Mouse (Mus musculus) kidney, embryonic 16.5 days (tissue): ENCODE measurements around the gene Plxnb3. TPM values are rescaled to one million over a fixed set of nuclear protein-coding genes. Genes with fewer than 3 reads are reported as not detected.

Experiments
- ATAC-seq: fragments of 200-750 bp; cut with Nextera tagmentation; 2 replicates; pipeline ENCODE4 v1.8.0; 2017; ENCODE audit warnings: moderate TSS enrichment; ENCODE audit not compliant: low FRiP score, low TSS enrichment
- H3K27ac ChIP-seq: fragments of 300-500 bp; sonication (generic); 2 replicates; pipeline ENCODE4 v1.5.1; 2014; ENCODE audit warnings: low read length
- H3K27me3 ChIP-seq: fragments of 300-500 bp; sonication (generic); 2 replicates; pipeline ENCODE4 v1.6.1; 2014; ENCODE audit warnings: low read length, control low read depth, mixed read lengths; ENCODE audit not compliant: insufficient read depth
- H3K36me3 ChIP-seq: fragments of 300-500 bp; sonication (generic); 2 replicates; pipeline ENCODE4 v1.6.1; 2014; ENCODE audit warnings: low read length, control low read depth, mixed read lengths; ENCODE audit not compliant: insufficient read depth
- H3K4me1 ChIP-seq: fragments of 300-500 bp; sonication (generic); 2 replicates; pipeline ENCODE4 v1.6.1; 2014; ENCODE audit warnings: low read length, control low read depth, mixed read lengths; ENCODE audit not compliant: insufficient read depth
- H3K4me2 ChIP-seq: fragments of 300-500 bp; sonication (generic); replicated peaks from 2 replicates; pipeline ENCODE4 v1.6.1; 2014; ENCODE audit warnings: low read depth, low read length
- H3K4me3 ChIP-seq: fragments of 300-500 bp; sonication (generic); 2 replicates; pipeline ENCODE4 v1.5.1; 2014; ENCODE audit warnings: mild to moderate bottlenecking, low read length
- H3K9ac ChIP-seq: fragments of 300-500 bp; sonication (generic); replicated peaks from 2 replicates; pipeline ENCODE4 v1.6.1; 2014; ENCODE audit warnings: low read length
- H3K9me3 ChIP-seq: fragments of 300-500 bp; sonication (generic); 2 replicates; pipeline ENCODE4 v1.6.1; 2016; ENCODE audit warnings: low read length, control low read depth
- WGBS: fragments of 180-500 bp; shearing (Covaris S2); extraction: QIAGEN DNeasy Blood & Tissue Kit; methylation state at CpG from one replicate; pipeline ENCODE4 v1.1.7; 2014; 5-methylcytosine and 5-hydroxymethylcytosine counted together
- polyA plus RNA-seq: library from polyadenylated mRNA; unstranded; fragments of >200 nt; fragmentation: Nextera tagmentation; extraction: Ambion mirVana; gene quantifications from 2 replicates; pipeline ENCODE4 v1.2.1, GENCODE M21; 2015

The Plxnb3 gene
- 0.30 and 0.32 TPM in 2 replicates for polyA plus RNA-seq

DNA sequence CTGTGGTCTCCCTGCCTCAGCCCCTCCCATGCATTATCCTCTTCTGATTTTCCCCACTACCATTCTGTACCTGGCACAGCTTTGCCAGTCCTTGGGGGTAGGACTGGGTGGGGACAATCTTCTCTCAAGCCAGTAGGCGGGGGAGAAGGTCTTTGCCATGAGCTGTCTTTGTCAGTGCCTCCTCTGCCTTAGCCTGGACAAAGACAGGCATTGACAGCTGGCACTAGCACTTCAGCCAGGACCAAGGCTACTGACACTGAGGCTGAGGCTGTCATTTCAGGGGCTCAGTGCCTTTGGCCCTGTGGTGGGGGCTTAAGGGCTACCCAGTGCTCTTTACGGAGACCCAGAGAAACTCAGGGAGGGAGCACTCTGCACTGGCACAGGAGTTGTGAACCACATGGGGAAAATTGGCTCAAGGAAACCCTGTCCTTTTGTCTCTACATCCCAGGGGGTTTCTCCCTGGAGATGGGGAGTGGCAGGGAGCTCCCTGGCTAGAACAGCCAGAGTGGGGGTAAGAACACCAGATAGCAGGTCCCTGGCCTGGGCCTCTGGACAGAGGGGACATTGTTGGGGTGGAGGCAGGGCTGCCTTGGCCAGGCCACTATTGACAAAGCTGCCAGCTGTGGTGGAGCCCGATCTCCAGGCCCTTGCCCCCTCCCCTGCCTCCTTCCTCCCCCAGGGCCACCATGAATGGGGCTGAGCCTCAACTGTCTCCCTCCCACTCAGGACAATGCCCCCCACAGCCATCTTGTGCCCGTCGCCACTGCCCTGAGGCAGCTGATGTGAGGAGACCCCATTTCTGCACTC is at the start of gene Plxnb3:
Gene Plxnb3 (plus strand): TSS at position 757 of the 807 bp plus-strand sequence.
- Histone ChIP-seq H3K27ac (no peak within 1 kb of the TSS), H3K4me2 (no peak within 1 kb of the TSS), H3K9me3 (no peaks in the 10 kb centered on the region), H3K36me3 (no peaks in the 10 kb centered on the region), H3K27me3 (no peaks in the 10 kb centered on the region; the same call in 1 of the 2 replicates), H3K4me1 (no peaks in the 10 kb centered on the region), H3K4me3 (no peak within 1 kb of the TSS), H3K9ac (no peak within 1 kb of the TSS)
- WGBS, result 78% methylated on average over 5 of the region's 5 CpGs
- no peak for ATAC-seq

GRCm38 (mm10) chrX:73715476-73716108 is 41.3 kb upstream of the Plxnb3 start:
- Histone ChIP-seq H3K9ac (peak overlapping the region; percentile 70), H3K9me3 (no peaks in the 10 kb centered on the region), H3K4me3 (peak overlapping the region; percentile 62), H3K4me1 (peaks cover 29% of the 10 kb centered on the region), H3K27me3 (no peaks in the 10 kb centered on the region; the same call in 1 of the 2 replicates), H3K36me3 (no peaks in the 10 kb centered on the region), H3K4me2 (peak overlapping the region; percentile 65), H3K27ac (peak overlapping the region; percentile 79)
- ATAC-seq, result peak; percentile 20; the same call in 1 of the 2 replicates
- WGBS, result 34% methylated on average over 21 of the region's 21 CpGs

- Histone ChIP-seq H3K4me3 (peak within 1 kb of the TSS; percentile 62), H3K9me3 (no peaks in the 10 kb centered on the region), H3K9ac (peak within 1 kb of the TSS; percentile 70), H3K4me1 (peaks cover 29% of the 10 kb centered on the region), H3K27me3 (no peaks in the 10 kb centered on the region; the same call in 1 of the 2 replicates), H3K4me2 (peak within 1 kb of the TSS; percentile 65), H3K36me3 (no peaks in the 10 kb centered on the region), H3K27ac (peak within 1 kb of the TSS; percentile 79)
- 26% methylated on average over 41 of the region's 45 CpGs for WGBS
- ATAC-seq, result peak; percentile 96
Observed at GRCm38 (mm10) chrX:73716109-73716661, 40.7 kb upstream of the Plxnb3 start, which contains the start of the genes Bcap31 and Abcd1. Gene Bcap31 (minus strand): TSS chrX:73716175. Gene Abcd1 (plus strand): TSS chrX:73716597.

- 44% methylated on average over 30 of the region's 30 CpGs for WGBS
- peaks cover 29% of the 10 kb centered on the region for H3K4me1 ChIP-seq
- peak; percentile 47 for ATAC-seq
- H3K27ac ChIP-seq, result peak overlapping the region; percentile 78
- H3K9me3 ChIP-seq, result no peaks in the 10 kb centered on the region
- H3K4me3 ChIP-seq, result peak overlapping the region; percentile 62
- H3K27me3 ChIP-seq, result no peaks in the 10 kb centered on the region; the same call in 1 of the 2 replicates
- no peaks in the 10 kb centered on the region for H3K36me3 ChIP-seq
- H3K9ac ChIP-seq, result peak overlapping the region; percentile 66
- H3K4me2 ChIP-seq, result peak overlapping the region; percentile 55
Observed at GRCm38 (mm10) chrX:73716709-73717545, 40.0 kb upstream of the Plxnb3 start.

- Histone ChIP-seq H3K4me1 (peaks cover 29% of the 10 kb centered on the region), H3K4me3 (peak overlapping the region; percentile 62), H3K27ac (no peak overlapping the region), H3K27me3 (no peaks in the 10 kb centered on the region; the same call in 1 of the 2 replicates), H3K4me2 (peak overlapping the region; percentile 55), H3K9ac (peak overlapping the region; percentile 66), H3K9me3 (no peaks in the 10 kb centered on the region), H3K36me3 (no peaks in the 10 kb centered on the region)
- 72% methylated on average over 11 of the region's 11 CpGs for WGBS
- no peak for ATAC-seq
Observed at GRCm38 (mm10) chrX:73717667-73718066, 39.2 kb upstream of the Plxnb3 start.

DNA sequence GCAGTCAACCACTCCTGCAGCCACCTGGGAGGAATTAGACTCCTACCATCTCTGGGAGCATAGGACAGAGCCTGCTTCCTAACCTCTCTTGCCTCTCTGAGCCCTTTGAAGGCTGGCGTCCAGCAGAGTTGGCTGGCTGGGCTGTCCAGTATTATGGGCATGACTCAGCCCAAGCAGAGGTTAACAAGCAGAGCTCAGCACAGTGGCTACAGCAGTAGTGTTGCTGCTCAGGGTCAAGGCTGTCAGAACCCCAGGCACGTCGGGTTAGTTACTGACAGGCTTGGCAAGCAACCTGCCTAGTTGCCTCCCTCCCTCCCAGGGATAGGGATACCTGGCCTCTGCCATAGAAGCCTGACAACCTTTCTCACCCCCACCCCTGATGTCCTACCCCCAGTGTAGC is 38.6 kb upstream of the Plxnb3 start:
- H3K9me3 ChIP-seq, result no peaks in the 10 kb centered on the region
- H3K4me3 ChIP-seq, result no peak overlapping the region
- no peak overlapping the region for H3K9ac ChIP-seq
- no peak for ATAC-seq
- no peak overlapping the region for H3K27ac ChIP-seq
- H3K36me3 ChIP-seq, result no peaks in the 10 kb centered on the region
- 0 out of 2 replicates have a peak overlapping the region, but pooled peaks have one; percentile 13 for H3K4me2 ChIP-seq
- no peaks in the 10 kb centered on the region; the same call in 1 of the 2 replicates for H3K27me3 ChIP-seq
- H3K4me1 ChIP-seq, result peaks cover 29% of the 10 kb centered on the region
- WGBS, result 48% methylated on average over 3 of the region's 3 CpGs

DNA sequence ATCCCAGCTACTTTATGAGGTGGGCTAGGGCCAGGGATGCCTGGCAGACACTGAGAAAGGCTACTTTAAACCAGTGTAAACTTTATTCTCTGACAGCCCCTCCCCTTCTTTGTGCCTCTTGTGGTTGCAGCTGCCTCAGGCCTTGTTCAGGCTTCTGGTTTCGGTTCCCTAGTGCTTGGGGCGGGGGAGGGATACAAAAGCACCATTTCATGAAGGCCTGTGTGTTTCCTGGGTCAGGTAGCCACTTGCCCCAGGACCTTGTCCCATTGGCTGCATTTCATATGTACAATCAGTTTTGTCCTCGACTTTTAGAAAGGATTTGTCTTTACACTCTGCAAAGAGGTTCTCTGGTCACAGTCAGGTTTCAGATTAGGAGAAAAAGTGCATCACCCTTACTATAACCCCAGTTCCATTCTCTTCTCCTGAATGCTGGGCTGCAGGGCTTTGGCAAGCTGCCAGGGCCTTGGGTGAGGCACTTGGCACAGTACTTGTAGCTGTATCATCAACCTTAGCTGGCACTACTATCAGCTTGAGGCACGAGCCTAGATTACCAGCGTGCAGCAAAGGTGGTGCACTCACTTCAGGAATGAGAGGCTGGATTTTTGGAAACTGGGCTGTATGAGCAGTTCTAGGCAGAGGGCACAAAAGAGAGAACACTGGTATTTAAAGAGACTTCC is 38.1 kb upstream of the Plxnb3 start:
- Histone ChIP-seq H3K4me3 (no peak overlapping the region), H3K9ac (peak overlapping the region; percentile 49; the same call in 1 of the 2 replicates), H3K9me3 (no peaks in the 10 kb centered on the region), H3K36me3 (0 out of 2 replicates have a peak, but pooled peaks cover 2% of the 10 kb centered on the region), H3K27ac (peak overlapping the region; percentile 1; the same call in 1 of the 2 replicates), H3K27me3 (no peaks in the 10 kb centered on the region; the same call in 1 of the 2 replicates), H3K4me1 (peaks cover 29% of the 10 kb centered on the region), H3K4me2 (peak overlapping the region; percentile 27)
- WGBS, result 46% methylated on average over 5 of the region's 5 CpGs
- no peak for ATAC-seq

DNA sequence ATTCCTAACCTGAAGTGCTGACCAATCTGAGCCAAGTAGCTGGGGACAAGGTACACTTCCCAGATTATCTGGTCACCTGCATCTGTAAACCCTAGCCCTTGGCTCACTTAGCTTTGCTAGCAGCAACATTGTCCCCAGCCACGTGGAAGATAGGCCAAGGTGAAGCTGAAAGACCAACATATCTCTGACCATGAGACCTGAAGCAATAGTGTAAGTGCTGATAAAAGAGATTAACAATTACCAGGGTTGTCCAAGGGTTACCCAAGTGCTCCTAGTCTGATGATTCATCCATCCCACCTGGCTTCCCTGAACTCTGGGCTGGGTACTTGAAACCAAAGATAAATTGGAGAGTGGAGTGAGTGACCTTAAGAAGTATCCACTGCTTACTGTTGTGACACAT is 26.0 kb upstream of the Plxnb3 start:
- Histone ChIP-seq H3K9ac (no peak overlapping the region), H3K27me3 (no peaks in the 10 kb centered on the region), H3K9me3 (no peaks in the 10 kb centered on the region), H3K27ac (no peak overlapping the region), H3K4me2 (no peak overlapping the region), H3K4me3 (no peak overlapping the region), H3K4me1 (no peaks in the 10 kb centered on the region), H3K36me3 (no peaks in the 10 kb centered on the region)
- no peak for ATAC-seq
- 58% methylated on average over 1 of the region's 1 CpGs for WGBS
